Mouse (Mus musculus): ENCODE results near the gene Ccm2. TPM values are rescaled to one million over a fixed set of nuclear protein-coding genes. Genes with fewer than 3 reads are reported as not detected.
A peak's percentile ranks its signal among the peaks of the same experiment; 100 is the strongest.

Gene Ccm2
- polyA plus RNA-seq, 1 experiment from 2014 or later: 93.7 TPM

- no peak within 1 kb of the TSS; the same call in 1 of the 2 replicates for H3K27ac ChIP-seq (replicated peaks; ENCODE audit: low read depth, low read length)
- DNase-seq (ENCODE audit: low spot score) (peak; percentile 68), ATAC-seq (ENCODE audit: low read depth) (peak; percentile 80)
- H3K9me3 ChIP-seq (ENCODE audit: control insufficient read depth, low read length): no peaks in the 10 kb centered on the region
- peak within 1 kb of the TSS; percentile 51 for H3K9ac ChIP-seq (ENCODE audit: low read depth, low read length)
- peak within 1 kb of the TSS; percentile 75 for H3K4me2 ChIP-seq (ENCODE audit: low read depth, low read length)
- H3K36me3 ChIP-seq (ENCODE audit: control insufficient read depth, insufficient read depth, low read length): 0 out of 2 replicates have a peak, but pooled peaks cover 2% of the 10 kb centered on the region
- H3K4me1 ChIP-seq (ENCODE audit: control insufficient read depth, insufficient read depth, low read length): peaks cover 19% of the 10 kb centered on the region; the same call in 1 of the 2 replicates
- peak within 1 kb of the TSS; percentile 38 for H3K4me3 ChIP-seq (ENCODE audit: low read depth, low read length)
- H3K27me3 ChIP-seq (replicated peaks; ENCODE audit: control insufficient read depth, insufficient read depth, low read length): peaks cover 21% of the 10 kb centered on the region
- WGBS: 6% methylated on average over 19 of the region's 41 CpGs
Observed at GRCm38 (mm10) chr11:6605491-6606399, 59.1 kb downstream of the Ccm2 start, which contains the start of gene Nacad. Gene Nacad (minus strand): TSS chr11:6606053.

DNA sequence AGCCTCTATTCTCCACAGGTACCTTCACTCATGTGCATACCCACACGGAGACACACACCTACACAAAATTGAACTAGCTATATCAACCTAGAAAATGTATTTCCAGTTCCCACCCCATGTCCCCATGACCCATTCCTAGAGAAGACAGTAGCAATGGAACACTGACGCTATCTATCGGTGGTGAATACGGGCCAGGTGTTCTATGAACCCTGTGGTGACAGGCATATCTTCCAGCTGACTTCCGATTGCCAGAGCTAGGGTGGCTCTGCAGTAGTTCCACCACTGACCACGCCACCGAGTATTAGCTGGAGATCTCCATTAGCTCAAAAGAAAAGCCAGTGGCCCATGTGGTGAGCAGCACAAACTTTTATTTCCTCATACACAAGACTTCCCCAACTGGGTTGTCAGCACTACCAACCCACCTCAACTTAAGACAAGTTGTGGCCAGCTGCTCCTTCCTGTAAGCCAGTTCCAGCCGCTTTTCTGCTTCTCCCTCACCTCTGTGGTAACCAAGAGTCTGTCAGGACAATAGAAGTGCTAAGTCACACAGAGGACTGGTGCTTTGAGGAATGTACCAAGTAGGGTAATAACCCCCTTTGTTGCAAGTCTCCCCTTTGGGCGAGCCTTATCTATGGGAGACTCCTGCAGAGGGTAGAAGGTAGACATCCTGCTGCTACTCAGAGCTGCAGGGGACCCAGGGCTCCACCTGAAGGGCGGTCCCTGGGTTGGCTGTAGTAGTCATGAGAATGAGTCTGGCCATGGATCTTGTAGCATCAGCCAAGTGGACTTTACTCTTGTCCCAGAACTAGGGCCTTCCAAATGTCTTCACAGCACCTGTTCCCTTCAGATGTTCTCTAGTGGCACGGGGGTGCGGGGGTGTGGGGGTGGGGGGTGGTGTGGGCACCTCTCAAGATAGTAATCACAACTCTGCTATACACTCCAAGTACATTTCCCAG is 68.8 kb downstream of the Ccm2 start:
- ATAC-seq (ENCODE audit: low read depth) (no peak), DNase-seq (ENCODE audit: low spot score) (no peak)
- no peaks in the 10 kb centered on the region for H3K9me3 ChIP-seq (ENCODE audit: control insufficient read depth, low read length)
- H3K4me2 ChIP-seq (ENCODE audit: low read depth, low read length): no peak overlapping the region
- no peaks in the 10 kb centered on the region for H3K4me1 ChIP-seq (ENCODE audit: control insufficient read depth, insufficient read depth, low read length)
- no peak overlapping the region for H3K27ac ChIP-seq (replicated peaks; ENCODE audit: low read depth, low read length)
- no peak overlapping the region for H3K4me3 ChIP-seq (ENCODE audit: low read depth, low read length)
- WGBS: 91% methylated on average over 11 of the region's 12 CpGs
- peaks cover 92% of the 10 kb centered on the region for H3K36me3 ChIP-seq (ENCODE audit: control insufficient read depth, insufficient read depth, low read length)
- no peak overlapping the region for H3K9ac ChIP-seq (ENCODE audit: low read depth, low read length)
- no peaks in the 10 kb centered on the region for H3K27me3 ChIP-seq (replicated peaks; ENCODE audit: control insufficient read depth, insufficient read depth, low read length)

DNA sequence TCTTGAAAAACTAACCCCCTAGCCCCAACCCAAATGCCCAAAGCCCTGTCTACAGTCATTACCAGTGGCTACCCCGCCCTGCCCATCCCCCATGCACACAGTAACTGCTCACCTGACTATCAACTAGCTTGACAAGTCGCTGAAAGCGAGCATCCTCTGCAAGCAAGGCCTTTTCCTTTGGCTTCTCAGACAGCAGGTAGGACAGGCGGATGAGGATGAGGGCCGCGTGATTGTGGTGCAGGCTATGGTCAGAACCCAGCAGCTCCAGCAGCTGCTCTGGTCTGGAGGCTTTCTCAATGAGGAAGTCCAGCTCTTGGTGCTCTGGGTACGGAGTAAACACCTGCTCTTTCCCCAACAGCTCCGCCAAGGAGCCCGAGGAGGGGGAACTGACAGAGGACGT is 77.0 kb downstream of the Ccm2 start:
- Histone ChIP-seq H3K9ac (ENCODE audit: low read depth, low read length) (no peak overlapping the region), H3K4me3 (ENCODE audit: low read depth, low read length) (no peak overlapping the region), H3K4me1 (ENCODE audit: control insufficient read depth, insufficient read depth, low read length) (peaks cover 6% of the 10 kb centered on the region), H3K36me3 (ENCODE audit: control insufficient read depth, insufficient read depth, low read length) (peaks cover 59% of the 10 kb centered on the region), H3K27me3 (replicated peaks; ENCODE audit: control insufficient read depth, insufficient read depth, low read length) (no peaks in the 10 kb centered on the region), H3K27ac (replicated peaks; ENCODE audit: low read depth, low read length) (no peak overlapping the region), H3K4me2 (ENCODE audit: low read depth, low read length) (0 out of 2 replicates have a peak overlapping the region, but pooled peaks have one; percentile 7), H3K9me3 (ENCODE audit: control insufficient read depth, low read length) (no peaks in the 10 kb centered on the region)
- no peak for DNase-seq (ENCODE audit: low spot score)
- no peak for ATAC-seq (ENCODE audit: low read depth)
- WGBS: 90% methylated on average over 10 of the region's 10 CpGs

DNA sequence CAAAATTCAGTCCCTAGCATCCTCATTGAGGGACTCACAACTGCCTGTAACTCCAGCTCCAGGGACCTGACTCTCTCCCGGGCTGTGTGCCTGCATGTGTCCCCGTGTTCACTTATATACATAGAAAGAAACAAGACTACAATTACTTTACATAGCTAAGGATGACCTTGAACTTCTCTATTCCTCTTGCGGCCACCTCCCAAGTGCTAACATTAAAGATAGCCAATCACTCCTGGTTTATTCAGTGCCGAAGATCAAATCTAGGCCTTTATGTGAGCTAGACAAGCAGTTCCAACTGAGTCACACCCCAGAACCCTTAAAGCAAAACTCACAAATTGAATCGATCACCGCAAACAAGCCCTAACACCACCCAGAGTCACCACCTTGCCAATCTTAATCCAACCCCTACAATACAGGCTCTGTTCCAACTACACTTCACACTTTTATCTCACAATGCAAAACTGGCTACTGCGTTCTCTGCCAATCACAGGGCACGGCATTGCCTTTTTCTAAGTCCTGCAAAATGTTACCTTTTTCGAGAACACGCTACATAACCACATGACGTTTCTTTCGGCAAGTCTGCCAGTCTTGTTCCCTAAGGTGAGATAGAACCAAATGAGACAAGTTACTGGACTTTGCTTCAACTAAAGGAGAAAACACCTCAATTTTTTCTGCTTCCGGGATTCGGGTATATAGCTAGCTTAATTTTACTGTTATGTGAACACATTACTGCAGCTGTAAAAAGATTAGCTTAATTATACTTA is 78.1 kb downstream of the Ccm2 start:
- H3K4me3 ChIP-seq (ENCODE audit: low read depth, low read length): peak overlapping the region; percentile 68
- no peaks in the 10 kb centered on the region for H3K27me3 ChIP-seq (replicated peaks; ENCODE audit: control insufficient read depth, insufficient read depth, low read length)
- 63% methylated on average over 14 of the region's 14 CpGs for WGBS
- no peak for DNase-seq (ENCODE audit: low spot score)
- no peak overlapping the region for H3K27ac ChIP-seq (replicated peaks; ENCODE audit: low read depth, low read length)
- peak overlapping the region; percentile 79 for H3K9ac ChIP-seq (ENCODE audit: low read depth, low read length)
- H3K9me3 ChIP-seq (ENCODE audit: control insufficient read depth, low read length): no peaks in the 10 kb centered on the region
- H3K4me1 ChIP-seq (ENCODE audit: control insufficient read depth, insufficient read depth, low read length): peaks cover 6% of the 10 kb centered on the region
- no peak for ATAC-seq (ENCODE audit: low read depth)
- H3K36me3 ChIP-seq (ENCODE audit: control insufficient read depth, insufficient read depth, low read length): peaks cover 48% of the 10 kb centered on the region
- H3K4me2 ChIP-seq (ENCODE audit: low read depth, low read length): peak overlapping the region; percentile 83

- DNase-seq (ENCODE audit: low spot score) (peak; percentile 97), ATAC-seq (ENCODE audit: low read depth) (peak; percentile 94)
- H3K4me3 ChIP-seq (ENCODE audit: low read depth, low read length): peak within 1 kb of the TSS; percentile 68
- H3K9ac ChIP-seq (ENCODE audit: low read depth, low read length): peak within 1 kb of the TSS; percentile 79
- H3K4me2 ChIP-seq (ENCODE audit: low read depth, low read length): peak within 1 kb of the TSS; percentile 83
- WGBS: under 1% methylated on average over 66 of the region's 66 CpGs
- H3K27ac ChIP-seq (replicated peaks; ENCODE audit: low read depth, low read length): peak within 1 kb of the TSS; percentile 87
- H3K4me1 ChIP-seq (ENCODE audit: control insufficient read depth, insufficient read depth, low read length): peaks cover 6% of the 10 kb centered on the region
- peaks cover 39% of the 10 kb centered on the region for H3K36me3 ChIP-seq (ENCODE audit: control insufficient read depth, insufficient read depth, low read length)
- H3K9me3 ChIP-seq (ENCODE audit: control insufficient read depth, low read length): no peaks in the 10 kb centered on the region
- H3K27me3 ChIP-seq (replicated peaks; ENCODE audit: control insufficient read depth, insufficient read depth, low read length): no peaks in the 10 kb centered on the region
Observed at GRCm38 (mm10) chr11:6625478-6626387, 79.0 kb downstream of the Ccm2 start, which contains the start of gene Tbrg4. Gene Tbrg4 (minus strand): TSS chr11:6626067.

DNA sequence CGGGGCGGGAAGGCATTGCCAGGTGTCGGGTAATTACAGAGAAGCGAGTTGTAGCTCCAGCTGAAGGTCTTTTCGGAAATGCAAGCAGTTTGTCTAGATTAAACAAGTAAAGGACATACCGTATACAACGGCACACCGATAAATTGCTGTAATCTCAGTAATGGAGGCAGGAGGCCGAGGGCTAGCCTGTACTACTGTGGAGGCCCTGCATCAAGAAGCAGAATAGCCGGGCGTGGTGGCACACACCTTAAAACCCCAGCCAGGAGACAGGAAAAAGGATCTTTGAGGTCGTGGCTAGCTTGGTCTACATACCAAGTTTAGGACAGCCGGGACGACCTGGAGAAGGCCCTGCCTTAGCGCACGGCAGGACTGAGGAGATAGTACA is 79.7 kb downstream of the Ccm2 start:
- 11% methylated on average over 16 of the region's 16 CpGs for WGBS
- H3K4me2 ChIP-seq (ENCODE audit: low read depth, low read length): peak overlapping the region; percentile 83
- no peaks in the 10 kb centered on the region for H3K27me3 ChIP-seq (replicated peaks; ENCODE audit: control insufficient read depth, insufficient read depth, low read length)
- H3K9me3 ChIP-seq (ENCODE audit: control insufficient read depth, low read length): 0 out of 2 replicates have a peak, but pooled peaks cover 3% of the 10 kb centered on the region
- peak overlapping the region; percentile 68 for H3K4me3 ChIP-seq (ENCODE audit: low read depth, low read length)
- H3K4me1 ChIP-seq (ENCODE audit: control insufficient read depth, insufficient read depth, low read length): peaks cover 6% of the 10 kb centered on the region
- H3K9ac ChIP-seq (ENCODE audit: low read depth, low read length): peak overlapping the region; percentile 79
- ATAC-seq (ENCODE audit: low read depth): 0 out of 2 replicates have a peak, but pooled peaks have one; percentile 2
- H3K27ac ChIP-seq (replicated peaks; ENCODE audit: low read depth, low read length): peak overlapping the region; percentile 87
- DNase-seq (ENCODE audit: low spot score): no peak
- H3K36me3 ChIP-seq (ENCODE audit: control insufficient read depth, insufficient read depth, low read length): peaks cover 32% of the 10 kb centered on the region

- Histone ChIP-seq H3K27ac (replicated peaks; ENCODE audit: low read depth, low read length) (no peak overlapping the region), H3K9ac (ENCODE audit: low read depth, low read length) (no peak overlapping the region), H3K4me2 (ENCODE audit: low read depth, low read length) (no peak overlapping the region), H3K9me3 (ENCODE audit: control insufficient read depth, low read length) (0 out of 2 replicates have a peak, but pooled peaks cover 7% of the 10 kb centered on the region), H3K27me3 (replicated peaks; ENCODE audit: control insufficient read depth, insufficient read depth, low read length) (no peaks in the 10 kb centered on the region), H3K36me3 (ENCODE audit: control insufficient read depth, insufficient read depth, low read length) (peaks cover 19% of the 10 kb centered on the region), H3K4me3 (ENCODE audit: low read depth, low read length) (no peak overlapping the region), H3K4me1 (ENCODE audit: control insufficient read depth, insufficient read depth, low read length) (peaks cover 6% of the 10 kb centered on the region)
- ATAC-seq (ENCODE audit: low read depth): no peak
- 91% methylated on average over 4 of the region's 4 CpGs for WGBS
- DNase-seq (ENCODE audit: low spot score): no peak
Observed at GRCm38 (mm10) chr11:6627731-6628130, 81.0 kb downstream of the Ccm2 start.
